8 mouse cellular contexts compared by ENCODE assay signal in genomic region chr16:43466749-43467065, GRCm38 (mm10).
DNase-seq lines count a peak whose midpoint lies in the region; ATAC-seq and TF ChIP-seq lines count a peak whose summit lies in the region.
"Had no signal": no experiment of that assay in that cellular context is flagged by ENCODE, and none has a peak within 500 bp of the region (broad histone marks: within the 10 kb centered on the region; RNA-seq: fewer than 3 reads in every experiment).

No protein-coding gene starts in this region.

- WGBS in hindbrain, embryonic 16.5 days: 56% methylated on average over 2 of the region's 2 CpGs
- 72% methylated on average over 2 of the region's 2 CpGs for WGBS in hindbrain, embryonic 13.5 days
- WGBS in lung, adult 2 months: 77% methylated on average over 2 of the region's 2 CpGs

- no peak overlapping the region for H3K9ac ChIP-seq in hindbrain, embryonic 16.5 days (ENCODE audit: low read depth, low read length)
- H3K9ac ChIP-seq in hindbrain, embryonic 13.5 days: no peak overlapping the region
- H3K9ac ChIP-seq: midbrain, embryonic 15.5 days had no signal

- no peak for TF ChIP-seq CTCF in lung, adult 2 months (IDR thresholded peaks at IDR 0.05; ENCODE audit: insufficient read depth, low read length)

- no peak for TF ChIP-seq POLR2A in lung, adult 2 months (IDR thresholded peaks at IDR 0.05; ENCODE audit: borderline replicate concordance, extremely low read depth, low read depth, low read length)

- no peak overlapping the region for H3K4me3 ChIP-seq in hindbrain, embryonic 16.5 days (ENCODE audit: low read length)
- no peak overlapping the region for H3K4me3 ChIP-seq in hindbrain, embryonic 13.5 days
- no peak overlapping the region for H3K4me3 ChIP-seq in brown adipose tissue, adult 24 weeks (ENCODE audit: insufficient read depth, low read depth, low read length)
- H3K4me3 ChIP-seq in lung, adult 2 months (replicated peaks; ENCODE audit: extremely low read depth, low read depth, low read length): no peak overlapping the region
- H3K4me3 ChIP-seq: midbrain, embryonic 15.5 days had no signal

- no peak overlapping the region for H3K27ac ChIP-seq in hindbrain, embryonic 16.5 days (ENCODE audit: low read depth, low read length)
- no peak overlapping the region for H3K27ac ChIP-seq in hindbrain, embryonic 13.5 days
- H3K27ac ChIP-seq in brown adipose tissue, adult 24 weeks (replicated peaks; ENCODE audit: low read depth, low read length): peak overlapping the region; percentile 73
- H3K27ac ChIP-seq: midbrain, embryonic 15.5 days had no signal

- H3K36me3 ChIP-seq in hindbrain, embryonic 16.5 days (ENCODE audit: control insufficient read depth, insufficient read depth, low read length): no peaks in the 10 kb centered on the region
- H3K36me3 ChIP-seq in hindbrain, embryonic 13.5 days: no peaks in the 10 kb centered on the region
- H3K36me3 ChIP-seq: midbrain, embryonic 15.5 days had no signal

- ATAC-seq in hindbrain, embryonic 16.5 days: peak; percentile 65
- ATAC-seq in hindbrain, embryonic 13.5 days (ENCODE audit: low FRiP score): no peak
- ATAC-seq: midbrain, embryonic 15.5 days had no signal

- H3K4me2 ChIP-seq in hindbrain, embryonic 16.5 days (ENCODE audit: low read length): no peak overlapping the region
- no peak overlapping the region for H3K4me2 ChIP-seq in hindbrain, embryonic 13.5 days
- H3K4me2 ChIP-seq: midbrain, embryonic 15.5 days had no signal

- no peaks in the 10 kb centered on the region for H3K27me3 ChIP-seq in hindbrain, embryonic 16.5 days (replicated peaks; ENCODE audit: control insufficient read depth, insufficient read depth, low read length)
- no peaks in the 10 kb centered on the region for H3K27me3 ChIP-seq in hindbrain, embryonic 13.5 days
- H3K27me3 ChIP-seq: midbrain, embryonic 15.5 days had no signal

- DNase-seq in cerebellum, adult 9-11 months: peak; percentile 88
- DNase-seq in layer of hippocampus, adult 18-20 months (ENCODE audit: low spot score in 2 of 2): peak; percentile 54 to 77
- no peak for DNase-seq in kidney, adult 8-10 months
- no peak for DNase-seq in lung, adult 2 months

- H3K9me3 ChIP-seq in hindbrain, embryonic 16.5 days (ENCODE audit: control insufficient read depth, low read length): no peaks in the 10 kb centered on the region
- H3K9me3 ChIP-seq in hindbrain, embryonic 13.5 days: no peaks in the 10 kb centered on the region
- H3K9me3 ChIP-seq: midbrain, embryonic 15.5 days had no signal

- peaks cover 21% of the 10 kb centered on the region for H3K4me1 ChIP-seq in hindbrain, embryonic 16.5 days (ENCODE audit: control insufficient read depth, insufficient read depth, low read depth, low read length)
- H3K4me1 ChIP-seq in hindbrain, embryonic 13.5 days (replicated peaks): peaks cover 34% of the 10 kb centered on the region
- peaks cover 23% of the 10 kb centered on the region for H3K4me1 ChIP-seq in brown adipose tissue, adult 24 weeks (ENCODE audit: control insufficient read depth, insufficient read depth, insufficient read length, low read length)
- H3K4me1 ChIP-seq in lung, adult 2 months (ENCODE audit: control insufficient read depth, insufficient read depth, low read length): peaks cover 15% of the 10 kb centered on the region

Comparison
In these comparisons a context has a peak if more than half of its experiments do, and no peak if none do; other contexts are left out.
1. DNase-seq: peak in cerebellum, adult 9-11 months (single experiment) and layer of hippocampus, adult 18-20 months (2 of 2); none in kidney, adult 8-10 months (0 of 2) and lung, adult 2 months (single experiment).